10 mouse cellular contexts compared by ENCODE assay signal in genomic region chr12:3316083-3316482, GRCm38 (mm10). TPM values are rescaled to one million over a fixed set of nuclear protein-coding genes. Genes with fewer than 3 reads are reported as not detected.
DNase-seq lines count a peak whose midpoint lies in the region; ATAC-seq and TF ChIP-seq lines count a peak whose summit lies in the region.
"Had no signal": no experiment of that assay in that cellular context is flagged by ENCODE, and none has a peak within 500 bp of the region (broad histone marks: within the 10 kb centered on the region; RNA-seq: fewer than 3 reads in every experiment).

No protein-coding gene starts in this region.

- no peaks in the 10 kb centered on the region for H3K27me3 ChIP-seq in heart, postnatal 0 days (ENCODE audit: control insufficient read depth, insufficient read depth, low read length)
- H3K27me3 ChIP-seq in heart, embryonic 11.5 days (ENCODE audit: control insufficient read depth, insufficient read depth, low read length) = no peaks in the 10 kb centered on the region
- H3K27me3 ChIP-seq in testis, adult 2 months (ENCODE audit: control insufficient read depth, insufficient read depth, low read length) = no peaks in the 10 kb centered on the region
- no peaks in the 10 kb centered on the region for H3K27me3 ChIP-seq in forebrain, embryonic 14.5 days (replicated peaks; ENCODE audit: control insufficient read depth, insufficient read depth, low read length)

- no peak for TF ChIP-seq EP300 in heart, postnatal 0 days (IDR thresholded peaks at IDR 0.05; ENCODE audit: low read depth)

- no peaks in the 10 kb centered on the region for H3K9me3 ChIP-seq in heart, postnatal 0 days (replicated peaks; ENCODE audit: control insufficient read depth, low read length)
- H3K9me3 ChIP-seq in heart, embryonic 11.5 days (replicated peaks; ENCODE audit: control insufficient read depth, low read length) = no peaks in the 10 kb centered on the region
- H3K9me3 ChIP-seq in forebrain, embryonic 14.5 days (replicated peaks; ENCODE audit: control insufficient read depth, low read length) = no peaks in the 10 kb centered on the region

- TF ChIP-seq CTCF in heart, postnatal 0 days (IDR thresholded peaks at IDR 0.05; ENCODE audit: low read depth) = no peak
- TF ChIP-seq CTCF in lung, adult 2 months (IDR thresholded peaks at IDR 0.05; ENCODE audit: insufficient read depth, low read length) = no peak
- no peak for TF ChIP-seq CTCF in testis, adult 2 months (IDR thresholded peaks at IDR 0.05; ENCODE audit: control insufficient read depth, insufficient read depth, insufficient replicate concordance, low read depth, low read length)

- no peak overlapping the region for H3K4me2 ChIP-seq in heart, postnatal 0 days (ENCODE audit: low read depth, low read length)
- H3K4me2 ChIP-seq in heart, embryonic 11.5 days = no peak overlapping the region
- H3K4me2 ChIP-seq in forebrain, embryonic 14.5 days (ENCODE audit: low read length) = no peak overlapping the region

- H3K4me3 ChIP-seq in heart, postnatal 0 days (ENCODE audit: low read depth, low read length) = no peak overlapping the region
- H3K4me3 ChIP-seq in heart, embryonic 11.5 days (ENCODE audit: low read depth, low read length) = no peak overlapping the region
- no peak overlapping the region for H3K4me3 ChIP-seq in lung, adult 2 months (replicated peaks; ENCODE audit: extremely low read depth, low read depth, low read length)
- no peak overlapping the region for H3K4me3 ChIP-seq in testis, adult 2 months (ENCODE audit: control insufficient read depth, low read depth, low read length)
- no peak overlapping the region for H3K4me3 ChIP-seq in forebrain, embryonic 14.5 days (ENCODE audit: low read depth, low read length)
- H3K4me3 ChIP-seq: erythroblast, embryonic 14.5 days had no signal

- no peak overlapping the region for H3K27ac ChIP-seq in heart, postnatal 0 days (ENCODE audit: low read depth)
- H3K27ac ChIP-seq in heart, embryonic 11.5 days (ENCODE audit: low read depth, low read length) = no peak overlapping the region
- 0 out of 2 replicates have a peak overlapping the region, but pooled peaks have one; percentile 25 for H3K27ac ChIP-seq in testis, adult 2 months (ENCODE audit: control insufficient read depth, insufficient read depth, low read depth, low read length)
- no peak overlapping the region for H3K27ac ChIP-seq in forebrain, embryonic 14.5 days (ENCODE audit: low read depth, low read length)

- DNase-seq in heart, postnatal 0 days (ENCODE audit: low spot score) = peak; percentile 26
- peak; percentile 27 for DNase-seq in lung, postnatal 10 days
- no peak for DNase-seq in lung, adult 2 months
- DNase-seq in gastrocnemius, postnatal 25 days = peak; percentile 72
- no peak for DNase-seq in frontal cortex, postnatal 10 days (ENCODE audit: low spot score in 2 of 2)
- DNase-seq in forebrain, embryonic 14.5 days (ENCODE audit: low spot score) = no peak

- H3K4me1 ChIP-seq in heart, postnatal 0 days (ENCODE audit: control insufficient read depth, insufficient read depth) = no peaks in the 10 kb centered on the region
- H3K4me1 ChIP-seq in heart, embryonic 11.5 days (ENCODE audit: control insufficient read depth, insufficient read depth, low read length) = no peaks in the 10 kb centered on the region
- no peaks in the 10 kb centered on the region for H3K4me1 ChIP-seq in lung, adult 2 months (ENCODE audit: control insufficient read depth, insufficient read depth, low read length)
- peaks cover 4% of the 10 kb centered on the region for H3K4me1 ChIP-seq in testis, adult 2 months (ENCODE audit: control insufficient read depth, insufficient read depth, low read length)
- no peaks in the 10 kb centered on the region for H3K4me1 ChIP-seq in forebrain, embryonic 14.5 days (ENCODE audit: control insufficient read depth, insufficient read depth, low read length)

- 9% methylated on average over 2 of the region's 2 CpGs for WGBS in heart, postnatal 0 days
- 48% methylated on average over 2 of the region's 2 CpGs for WGBS in heart, embryonic 11.5 days (ENCODE audit: insufficient replicate concordance)
- 12% methylated on average over 2 of the region's 2 CpGs for WGBS in lung, adult 2 months
- WGBS in forebrain, embryonic 14.5 days = 51% methylated on average over 2 of the region's 2 CpGs

- ATAC-seq in heart, postnatal 0 days (ENCODE audit: insufficient read depth, low read depth) = 0 out of 2 replicates have a peak, but pooled peaks have one; percentile 47
- no peak for ATAC-seq in heart, embryonic 11.5 days (replicated peaks; ENCODE audit: insufficient number of reproducible peaks, low FRiP score, low TSS enrichment)
- ATAC-seq in forebrain, embryonic 14.5 days = no peak
- ATAC-seq: midbrain, embryonic 16.5 days had no signal

- H3K9ac ChIP-seq in heart, postnatal 0 days (replicated peaks; ENCODE audit: low read depth, low read length) = no peak overlapping the region
- no peak overlapping the region for H3K9ac ChIP-seq in heart, embryonic 11.5 days (ENCODE audit: low read depth, low read length)
- H3K9ac ChIP-seq in forebrain, embryonic 14.5 days (ENCODE audit: low read length) = no peak overlapping the region

- no peak for TF ChIP-seq POLR2A in lung, adult 2 months (IDR thresholded peaks at IDR 0.05; ENCODE audit: borderline replicate concordance, extremely low read depth, low read depth, low read length)
- TF ChIP-seq POLR2A in testis, adult 2 months (IDR thresholded peaks at IDR 0.05; ENCODE audit: control insufficient read depth, low read depth, low read length) = no peak

- H3K36me3 ChIP-seq in heart, postnatal 0 days (replicated peaks; ENCODE audit: control insufficient read depth, insufficient read depth, low read length) = no peaks in the 10 kb centered on the region
- no peaks in the 10 kb centered on the region for H3K36me3 ChIP-seq in heart, embryonic 11.5 days (ENCODE audit: control insufficient read depth, insufficient read depth, low read length)
- no peaks in the 10 kb centered on the region for H3K36me3 ChIP-seq in testis, adult 2 months (ENCODE audit: control insufficient read depth, insufficient read depth, low read length)
- H3K36me3 ChIP-seq in forebrain, embryonic 14.5 days (ENCODE audit: control insufficient read depth, insufficient read depth, low read length) = no peaks in the 10 kb centered on the region

RNA-seq across cellular contexts. Expression of gene Rab10, which starts 6.3 kb away (rescaled TPM):
- total RNA-seq in heart, postnatal 0 days (2014; rRNA removed; ENCODE audit: low replicate concordance) = 91.4 and 113 TPM in 2 replicates
- polyA plus RNA-seq in heart, postnatal 0 days (2015; fragmentation: Nextera tagmentation; extraction: Ambion mirVana) = 54.9 and 56.2 TPM in 2 replicates
- 68.9 and 70.6 TPM in 2 replicates for polyA plus RNA-seq in heart, embryonic 11.5 days (2014; fragmentation: Nextera tagmentation; extraction: Ambion mirVana)
- 33.1 and 40.7 TPM in 2 replicates for polyA plus RNA-seq in lung, adult 2 months (2012; rRNA removed)
- total RNA-seq in gastrocnemius, postnatal 25 days (2021) = 100 to 1,000 TPM; 218 to 239 TPM
- 14.2 and 15.3 TPM in 2 replicates for polyA plus RNA-seq in testis, adult 2 months (2012; rRNA removed)
- 120 and 133 TPM in 2 replicates for polyA plus RNA-seq in forebrain, embryonic 14.5 days (2014; fragmentation: Nextera tagmentation; extraction: Ambion mirVana)

RNA-seq across cellular contexts. Expression of gene Kif3c, which starts 48.8 kb away (rescaled TPM):
- total RNA-seq in heart, postnatal 0 days (2014; rRNA removed; ENCODE audit: low replicate concordance) = 4.3 and 8.3 TPM in 2 replicates
- polyA plus RNA-seq in heart, postnatal 0 days (2015; fragmentation: Nextera tagmentation; extraction: Ambion mirVana) = 2.4 and 2.9 TPM in 2 replicates
- polyA plus RNA-seq in heart, embryonic 11.5 days (2014; fragmentation: Nextera tagmentation; extraction: Ambion mirVana) = 5.9 and 8.7 TPM in 2 replicates
- 6.6 and 12.2 TPM in 2 replicates for polyA plus RNA-seq in lung, adult 2 months (2012; rRNA removed)
- total RNA-seq in gastrocnemius, postnatal 25 days (2021) = 10 to 100 TPM; 11.3 to 13.2 TPM
- polyA plus RNA-seq in testis, adult 2 months (2012; rRNA removed) = 1.0 and 1.1 TPM in 2 replicates
- 50.8 and 78.5 TPM in 2 replicates for polyA plus RNA-seq in forebrain, embryonic 14.5 days (2014; fragmentation: Nextera tagmentation; extraction: Ambion mirVana)

Comparison
In these comparisons a context has a peak if more than half of its experiments do, and no peak if none do; other contexts are left out.
1. DNase-seq: peak in heart, postnatal 0 days (single experiment), lung, postnatal 10 days (single experiment) and gastrocnemius, postnatal 25 days (single experiment); none in lung, adult 2 months (single experiment), frontal cortex, postnatal 10 days (0 of 2) and forebrain, embryonic 14.5 days (single experiment).